Mouse (Mus musculus) ES-E14 (cell line): ENCODE data around the gene Rbm28. TPM values are rescaled to one million over a fixed set of nuclear protein-coding genes. Genes with fewer than 3 reads are reported as not detected.

Experiments
- DNase-seq: peaks from one replicate; pipeline ENCODE4 v3.0.0-alpha.2; 2013; ENCODE audit warnings: low read depth, low spot score
- H3K27ac ChIP-seq: 2 replicates; pipeline ENCODE4 v1.5.1; 2012; ENCODE audit warnings: low read depth, mild to moderate bottlenecking, low read length, moderate library complexity, mixed read lengths; ENCODE audit not compliant: poor library complexity, insufficient read depth, severe bottlenecking
- H3K36me3 ChIP-seq: 2 replicates; pipeline ENCODE4 v1.6.1; 2012; ENCODE audit warnings: mild to moderate bottlenecking, low read length, moderate library complexity, mixed read lengths; ENCODE audit not compliant: control insufficient read depth, poor library complexity, insufficient read depth, severe bottlenecking
- H3K4me1 ChIP-seq, 2 experiments: fragments of 150-350 bp in 1 of 2; sonication (generic) in 1 of 2; 2 replicates each; pipeline ENCODE4 v1.6.1; 2012; ENCODE audit warnings: low read length in 2 of 2, mild to moderate bottlenecking in 1 of 2, mixed read lengths in 1 of 2; ENCODE audit not compliant: control insufficient read depth in 2 of 2, insufficient read depth in 2 of 2, poor library complexity in 1 of 2
- H3K4me3 ChIP-seq, 2 experiments: fragments of 150-350 bp in 1 of 2; sonication (generic) in 1 of 2; 2 replicates each; pipeline ENCODE4 v1.5.1; 2012; ENCODE audit warnings: low read length in 2 of 2, low read depth in 1 of 2, mild to moderate bottlenecking in 1 of 2, mixed read lengths in 1 of 2; ENCODE audit not compliant: insufficient read depth in 1 of 2, poor library complexity in 1 of 2, severe bottlenecking in 1 of 2
- H3K9ac ChIP-seq: 2 replicates; pipeline ENCODE4 v1.6.1; 2012; ENCODE audit warnings: low read depth, mild to moderate bottlenecking, low read length, mixed read lengths; ENCODE audit not compliant: poor library complexity, insufficient read depth, severe bottlenecking
- H3K9me3 ChIP-seq: fragments of 150-350 bp; sonication (generic); 2 replicates; pipeline ENCODE4 v1.6.1; 2012; ENCODE audit warnings: low read depth, mild to moderate bottlenecking, low read length; ENCODE audit not compliant: control insufficient read depth, insufficient read depth
- CHD2 ChIP-seq: IDR thresholded peaks from 2 replicates; pipeline ENCODE4 v1.6.1; 2014; ENCODE audit warnings: mild to moderate bottlenecking, low read depth, low read length, inconsistent platforms
- HCFC1 ChIP-seq: IDR thresholded peaks from 2 replicates; pipeline ENCODE4 v1.6.1; 2012; ENCODE audit warnings: low read length, inconsistent platforms, borderline replicate concordance; ENCODE audit not compliant: insufficient read depth
- MAFK ChIP-seq: IDR thresholded peaks from 2 replicates; pipeline ENCODE4 v1.6.1; 2014; ENCODE audit warnings: mild to moderate bottlenecking, low read depth, low read length, inconsistent platforms; ENCODE audit not compliant: insufficient read depth
- ZC3H11A ChIP-seq: IDR thresholded peaks from 2 replicates; pipeline ENCODE4 v1.6.1; 2012; ENCODE audit warnings: low read depth, mild to moderate bottlenecking, inconsistent platforms, low read length, borderline replicate concordance
- ZNF384 ChIP-seq: IDR thresholded peaks from 2 replicates; pipeline ENCODE4 v1.6.1; 2012; ENCODE audit warnings: low read depth, low read length, inconsistent platforms
- in situ Hi-C, 2 experiments: fragments of 600-800 bp; cut with MboI; formaldehyde crosslinking; loops; one replicate each; pipeline ENCODE4 v1.15.1; 2025; ENCODE audit warnings: low sequenced_read_pairs in 2 of 2, inconsistent platforms in 1 of 2; ENCODE audit not compliant: unreplicated experiment in 2 of 2
- total RNA-seq: library from RNA; depleted of rRNA; stranded (reverse); fragments of 300-350 nt; gene quantifications from 2 replicates; pipeline ENCODE4 v1.2.3, GENCODE M21; 2012

Gene Rbm28
- total RNA-seq, 1 experiment, result 58.1 TPM

DNA sequence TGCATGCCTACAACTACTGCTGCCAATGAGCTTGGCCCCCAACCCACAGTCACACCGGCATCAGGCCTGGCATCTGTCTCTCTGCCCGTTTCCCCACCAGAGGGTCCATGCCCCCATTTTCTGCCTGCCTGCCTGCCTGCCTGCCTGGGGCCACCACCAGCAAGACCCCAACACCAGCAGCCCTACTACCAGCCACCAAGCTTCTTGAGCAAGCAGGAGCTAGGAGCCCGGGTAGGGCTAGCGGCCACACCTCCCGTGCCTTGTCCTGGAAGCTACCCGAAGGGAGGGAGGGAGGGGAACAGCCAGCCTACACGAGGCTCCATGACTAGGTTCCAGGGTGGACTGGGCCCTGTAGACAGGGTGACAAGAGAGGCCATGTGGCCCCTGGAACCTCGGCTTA is 37.2 kb upstream of the Rbm28 start:
- no peaks in the 10 kb centered on the region for H3K9me3 ChIP-seq
- in situ Hi-C loops, result no loop called here
- H3K4me1 ChIP-seq, result peaks cover 4 to 6% of the 10 kb centered on the region in 2 experiments; a peak in 1 of 4 replicates
- no peak overlapping the region for H3K27ac ChIP-seq
- no peak for DNase-seq
- H3K36me3 ChIP-seq, result peaks cover 42% of the 10 kb centered on the region
- no peak for TF ChIP-seq ZNF384
- no peak overlapping the region for H3K9ac ChIP-seq
- no peak overlapping the region for H3K4me3 ChIP-seq

- peaks cover 4 to 6% of the 10 kb centered on the region in 2 experiments; a peak in 1 of 4 replicates for H3K4me1 ChIP-seq
- no peak overlapping the region for H3K4me3 ChIP-seq
- in situ Hi-C loops, result no loop called here
- H3K9ac ChIP-seq, result no peak overlapping the region
- no peak for DNase-seq
- TF ChIP-seq HCFC1, result no peak
- no peak for TF ChIP-seq CHD2
- no peak for TF ChIP-seq MAFK
- TF ChIP-seq ZNF384, result no peak
- no peak for TF ChIP-seq ZC3H11A
- H3K9me3 ChIP-seq, result no peaks in the 10 kb centered on the region
- peaks cover 39% of the 10 kb centered on the region for H3K36me3 ChIP-seq
- no peak overlapping the region for H3K27ac ChIP-seq
Observed at GRCm38 (mm10) chr6:29201341-29201740, 36.5 kb upstream of the Rbm28 start.

- H3K4me1 ChIP-seq, result peaks cover 4 to 6% of the 10 kb centered on the region in 2 experiments; a peak in 1 of 4 replicates
- H3K27ac ChIP-seq, result no peak overlapping the region
- TF ChIP-seq CHD2, result no peak
- TF ChIP-seq MAFK, result no peak
- no peak for TF ChIP-seq ZC3H11A
- no peak for TF ChIP-seq ZNF384
- TF ChIP-seq HCFC1, result no peak
- in situ Hi-C loops, result no loop called here
- no peak overlapping the region for H3K9ac ChIP-seq
- DNase-seq, result no peak
- H3K36me3 ChIP-seq, result peaks cover 33% of the 10 kb centered on the region
- no peaks in the 10 kb centered on the region for H3K9me3 ChIP-seq
- H3K4me3 ChIP-seq, result no peak overlapping the region
Observed at GRCm38 (mm10) chr6:29200496-29200895, 35.7 kb upstream of the Rbm28 start.

- H3K4me3 ChIP-seq, result no peak overlapping the region; a peak in 2 of 4 replicates
- in situ Hi-C loops, result no loop called here
- H3K36me3 ChIP-seq, result peaks cover 28% of the 10 kb centered on the region
- no peaks in the 10 kb centered on the region for H3K9me3 ChIP-seq
- TF ChIP-seq ZNF384, result no peak
- no peak for TF ChIP-seq CHD2
- TF ChIP-seq MAFK, result no peak
- no peak for TF ChIP-seq ZC3H11A
- no peak for TF ChIP-seq HCFC1
- no peak for DNase-seq
- no peak overlapping the region for H3K9ac ChIP-seq
- H3K4me1 ChIP-seq, result peaks cover 0 to 4% of the 10 kb centered on the region in 2 experiments; a peak in 2 of 4 replicates
- H3K27ac ChIP-seq, result no peak overlapping the region
Observed at GRCm38 (mm10) chr6:29199223-29199855, 34.5 kb upstream of the Rbm28 start.
